Mouse (Mus musculus): ENCODE data around the gene Hist1h3d. TPM values are rescaled to one million over a fixed set of nuclear protein-coding genes. Genes with fewer than 3 reads are reported as not detected.
"Not testable (repeated sequence)": the region's sequence is repeated elsewhere in the genome, so short reads cannot be mapped to it uniquely, and the experiment has no call there.

The Hist1h3d gene
- polyA plus RNA-seq, 1 experiment: 161 TPM

DNA sequence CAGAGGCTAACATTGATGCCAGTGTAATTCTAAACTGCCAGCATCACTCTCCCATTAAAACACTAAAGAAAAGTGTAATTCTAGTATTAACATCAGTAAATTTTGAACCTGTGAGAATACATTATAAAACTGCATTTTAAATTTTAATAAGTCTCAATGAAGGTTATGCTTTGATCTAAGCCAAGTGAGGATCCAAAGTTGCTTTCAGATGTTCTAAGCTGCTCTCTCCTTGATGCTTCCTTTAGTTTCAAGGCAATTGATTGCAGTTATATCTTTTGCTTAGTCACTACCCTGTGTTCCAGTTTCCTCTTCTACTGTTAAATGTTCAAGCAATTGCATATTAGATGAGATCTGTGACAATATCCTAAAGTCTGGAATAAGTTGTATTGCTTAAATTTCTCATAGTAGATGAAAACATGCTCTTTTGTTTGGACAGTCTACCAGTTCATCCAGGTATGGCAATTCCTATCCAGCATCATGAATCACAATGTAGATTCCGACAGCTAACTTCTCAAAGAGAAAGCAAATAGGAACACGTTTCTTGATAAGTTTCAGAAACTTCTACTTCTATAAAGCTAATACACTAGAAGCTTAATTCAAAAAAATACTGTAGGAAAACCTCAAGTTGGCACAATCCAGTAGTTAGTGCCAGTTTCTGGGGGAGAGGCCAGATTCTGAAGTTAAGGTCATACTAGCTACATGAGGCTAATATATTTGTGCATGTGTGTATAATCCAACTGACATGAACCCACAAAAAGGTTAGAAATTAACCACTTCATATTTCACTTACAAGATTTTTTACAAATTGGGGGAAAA lies 3.1 kb upstream of the Hist1h3d start:
- no peaks in the 10 kb centered on the region for H3K36me3 ChIP-seq (ENCODE audit: control insufficient read depth, insufficient read depth, low read length)
- DNase-seq: no peak
- H3K27ac ChIP-seq (ENCODE audit: control insufficient read depth, insufficient read depth, low read length): no peak overlapping the region
- 31% methylated on average over 2 of the region's 2 CpGs for WGBS
- peaks cover 3% of the 10 kb centered on the region for H3K4me1 ChIP-seq (replicated peaks; ENCODE audit: control insufficient read depth, insufficient read depth, low read length)
- TF ChIP-seq CTCF (IDR thresholded peaks at IDR 0.05; ENCODE audit: borderline replicate concordance, control insufficient read depth, extremely low read depth, insufficient read depth, low read length, poor library complexity) (no peak), POLR2A (IDR thresholded peaks at IDR 0.05; ENCODE audit: control insufficient read depth, extremely low read depth, insufficient read depth, low read length, poor library complexity) (no peak)
- no peak overlapping the region for H3K4me3 ChIP-seq (ENCODE audit: control insufficient read depth, insufficient read depth, low read length)
- no peaks in the 10 kb centered on the region for H3K27me3 ChIP-seq (ENCODE audit: control insufficient read depth, insufficient read depth, low read length)

DNA sequence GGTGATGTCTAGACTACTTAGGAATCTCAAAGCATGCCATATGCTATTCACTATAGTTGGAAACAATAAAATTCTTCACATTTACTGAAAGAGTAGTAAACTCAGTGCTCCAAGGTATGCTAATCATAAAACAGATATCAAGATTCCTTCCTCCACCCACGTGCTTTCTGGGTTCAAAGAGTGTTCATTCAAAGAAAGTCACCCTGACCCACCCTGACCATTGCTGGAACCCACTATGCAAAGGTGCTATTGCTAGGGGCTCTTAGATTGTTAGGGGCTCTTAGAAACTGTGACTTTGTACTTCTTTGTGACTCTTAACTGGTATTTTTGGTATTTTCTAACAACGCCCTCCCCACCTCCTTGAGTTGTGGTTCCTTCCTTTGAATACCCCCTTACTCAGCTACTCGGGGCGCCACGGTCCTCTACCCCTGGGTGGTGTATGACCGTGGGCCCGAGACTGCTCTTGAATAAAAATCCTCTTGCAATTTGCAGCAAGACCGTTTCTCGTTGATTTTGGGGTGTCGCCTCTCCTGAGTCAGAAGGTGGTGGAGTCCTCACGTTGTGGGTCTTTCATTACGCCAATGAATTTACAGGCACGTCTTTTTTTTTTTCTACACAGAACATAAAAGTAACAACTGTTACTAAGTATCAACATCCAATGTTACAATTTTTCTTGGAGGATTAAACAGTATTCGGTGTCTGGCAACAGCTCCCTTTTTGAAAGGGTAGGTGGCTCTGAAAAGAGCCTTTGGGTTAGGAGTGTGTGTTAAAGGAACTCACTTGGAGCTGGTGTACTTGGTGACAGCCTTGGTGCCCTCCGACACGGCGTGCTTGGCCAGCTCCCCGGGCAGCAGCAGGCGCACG lies 2.3 kb upstream of the Hist1h3d start:
- 5% methylated on average over 20 of the region's 20 CpGs for WGBS
- Histone ChIP-seq H3K4me3 (ENCODE audit: control insufficient read depth, insufficient read depth, low read length) (peak overlapping the region; percentile 55), H3K27ac (ENCODE audit: control insufficient read depth, insufficient read depth, low read length) (peak overlapping the region; percentile 93)
- not testable (repeated sequence) for H3K4me1 ChIP-seq (replicated peaks; ENCODE audit: control insufficient read depth, insufficient read depth, low read length); DNase-seq; H3K27me3 ChIP-seq (ENCODE audit: control insufficient read depth, insufficient read depth, low read length); H3K36me3 ChIP-seq (ENCODE audit: control insufficient read depth, insufficient read depth, low read length)

DNA sequence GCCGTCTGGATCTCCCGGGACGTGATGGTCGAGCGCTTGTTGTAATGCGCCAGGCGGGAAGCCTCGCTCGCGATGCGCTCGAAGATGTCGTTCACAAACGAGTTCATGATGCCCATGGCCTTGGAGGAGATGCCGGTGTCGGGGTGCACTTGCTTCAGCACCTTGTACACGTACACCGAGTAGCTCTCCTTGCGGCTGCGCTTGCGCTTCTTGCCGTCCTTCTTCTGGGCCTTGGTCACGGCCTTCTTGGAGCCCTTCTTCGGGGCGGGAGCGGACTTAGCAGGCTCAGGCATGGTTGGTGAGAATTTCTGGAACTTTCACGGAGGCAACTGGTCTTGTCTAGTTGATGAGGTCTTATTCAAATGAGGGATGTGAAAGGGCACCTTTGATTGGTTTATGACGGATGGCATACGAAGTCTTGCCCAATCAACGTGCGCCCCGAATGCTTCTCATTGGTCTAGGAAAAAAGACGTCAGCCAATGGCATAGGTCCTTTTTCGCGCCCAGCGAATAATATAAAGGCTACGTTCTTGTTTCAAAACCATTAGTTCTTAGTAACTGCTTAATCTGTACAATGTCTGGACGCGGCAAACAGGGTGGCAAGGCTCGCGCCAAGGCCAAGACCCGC lies 1.6 kb upstream of the Hist1h3d start, which contains the start of the genes Hist1h2bf and Hist1h2ad:
Hist1h2bf (minus strand) TSS at position 299 of the 627 bp plus-strand sequence.
Hist1h2ad (plus strand) TSS at position 484 of the 627 bp plus-strand sequence.
- peak; percentile 89 for DNase-seq
- Histone ChIP-seq H3K27ac (ENCODE audit: control insufficient read depth, insufficient read depth, low read length) (peak within 1 kb of the TSS; percentile 94), H3K4me3 (ENCODE audit: control insufficient read depth, insufficient read depth, low read length) (peak within 1 kb of the TSS; percentile 55)
- H3K27me3 ChIP-seq (ENCODE audit: control insufficient read depth, insufficient read depth, low read length); H3K36me3 ChIP-seq (ENCODE audit: control insufficient read depth, insufficient read depth, low read length); H3K4me1 ChIP-seq (replicated peaks; ENCODE audit: control insufficient read depth, insufficient read depth, low read length): not testable (repeated sequence)
- 0% methylated on average over 40 of the region's 42 CpGs for WGBS
- TF ChIP-seq POLR2A (IDR thresholded peaks at IDR 0.05; ENCODE audit: control insufficient read depth, extremely low read depth, insufficient read depth, low read length, poor library complexity): peak; percentile 24; the same call in 1 of the 2 replicates

DNA sequence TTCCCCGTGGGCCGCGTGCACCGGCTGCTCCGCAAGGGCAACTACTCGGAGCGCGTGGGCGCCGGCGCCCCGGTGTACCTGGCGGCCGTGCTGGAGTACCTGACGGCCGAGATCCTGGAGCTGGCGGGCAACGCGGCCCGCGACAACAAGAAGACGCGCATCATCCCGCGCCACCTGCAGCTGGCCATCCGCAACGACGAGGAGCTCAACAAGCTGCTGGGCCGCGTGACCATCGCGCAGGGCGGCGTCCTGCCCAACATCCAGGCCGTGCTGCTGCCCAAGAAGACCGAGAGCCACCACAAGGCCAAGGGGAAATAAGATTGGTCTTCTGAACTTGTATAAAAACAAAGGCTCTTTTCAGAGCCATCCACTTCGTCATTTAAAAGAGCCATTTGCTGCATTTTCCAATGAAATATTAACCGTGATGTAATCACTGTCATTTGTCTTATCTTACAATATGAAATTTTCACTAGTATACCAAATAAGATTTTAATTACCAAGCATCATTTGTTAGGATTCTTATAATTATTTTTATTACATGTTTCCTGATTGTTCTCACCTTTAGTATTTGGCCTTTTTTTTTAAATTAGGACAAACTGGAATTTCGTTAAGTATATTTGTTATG lies 905 bp upstream of the Hist1h3d start:
- not testable (repeated sequence) for DNase-seq; H3K27me3 ChIP-seq (ENCODE audit: control insufficient read depth, insufficient read depth, low read length); H3K36me3 ChIP-seq (ENCODE audit: control insufficient read depth, insufficient read depth, low read length); H3K4me1 ChIP-seq (replicated peaks; ENCODE audit: control insufficient read depth, insufficient read depth, low read length)
- WGBS: under 1% methylated on average over 13 of the region's 39 CpGs
- Histone ChIP-seq H3K4me3 (ENCODE audit: control insufficient read depth, insufficient read depth, low read length) (peak overlapping the region; percentile 47), H3K27ac (ENCODE audit: control insufficient read depth, insufficient read depth, low read length) (peak overlapping the region; percentile 94)

DNA sequence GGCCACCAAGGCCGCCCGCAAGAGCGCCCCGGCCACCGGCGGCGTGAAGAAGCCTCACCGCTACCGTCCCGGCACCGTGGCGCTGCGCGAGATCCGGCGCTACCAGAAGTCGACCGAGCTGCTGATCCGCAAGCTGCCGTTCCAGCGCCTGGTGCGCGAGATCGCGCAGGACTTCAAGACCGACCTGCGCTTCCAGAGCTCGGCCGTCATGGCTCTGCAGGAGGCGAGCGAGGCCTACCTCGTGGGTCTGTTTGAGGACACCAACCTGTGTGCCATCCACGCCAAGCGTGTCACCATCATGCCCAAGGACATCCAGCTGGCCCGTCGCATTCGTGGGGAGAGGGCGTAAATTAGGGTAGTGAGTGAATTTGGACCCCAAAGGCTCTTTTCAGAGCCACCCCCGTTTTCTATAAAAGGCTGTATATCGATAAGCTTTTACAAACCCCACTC lies 326 bp downstream of the Hist1h3d start:
- WGBS: 1% methylated on average over 17 of the region's 40 CpGs
- peak overlapping the region; percentile 43 for H3K4me3 ChIP-seq (ENCODE audit: control insufficient read depth, insufficient read depth, low read length)
- H3K27me3 ChIP-seq (ENCODE audit: control insufficient read depth, insufficient read depth, low read length); H3K36me3 ChIP-seq (ENCODE audit: control insufficient read depth, insufficient read depth, low read length); DNase-seq; H3K4me1 ChIP-seq (replicated peaks; ENCODE audit: control insufficient read depth, insufficient read depth, low read length): not testable (repeated sequence)
- H3K27ac ChIP-seq (ENCODE audit: control insufficient read depth, insufficient read depth, low read length): peak overlapping the region; percentile 49

DNA sequence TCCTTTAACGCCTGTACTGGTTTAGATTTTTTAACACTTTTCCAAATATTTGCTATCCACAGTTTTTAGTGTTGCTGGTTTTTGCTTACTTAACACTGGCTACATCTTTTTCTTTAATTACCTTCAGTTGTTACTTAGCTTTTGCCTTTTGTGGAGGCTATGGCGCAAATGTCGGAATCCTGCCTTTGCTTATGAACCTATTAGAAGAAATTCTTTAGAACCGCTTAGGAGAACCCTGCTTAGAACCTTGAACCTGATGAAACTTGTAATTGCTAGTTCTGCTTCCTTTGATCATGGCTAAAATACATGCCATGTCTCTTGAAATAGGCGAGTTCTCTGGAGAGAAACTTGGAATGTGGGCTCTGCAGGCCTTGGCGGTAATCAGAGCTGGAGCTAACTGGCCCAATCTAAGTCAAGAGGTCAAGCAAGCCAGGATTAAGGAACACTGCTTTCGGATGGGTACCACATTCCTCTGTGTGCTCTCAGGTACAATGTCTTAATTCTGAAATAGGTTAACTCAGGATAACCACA lies 853 bp downstream of the Hist1h3d start:
- Histone ChIP-seq H3K36me3 (ENCODE audit: control insufficient read depth, insufficient read depth, low read length) (no peaks in the 10 kb centered on the region), H3K27me3 (ENCODE audit: control insufficient read depth, insufficient read depth, low read length) (no peaks in the 10 kb centered on the region), H3K4me3 (ENCODE audit: control insufficient read depth, insufficient read depth, low read length) (no peak overlapping the region), H3K4me1 (replicated peaks; ENCODE audit: control insufficient read depth, insufficient read depth, low read length) (peaks cover 3% of the 10 kb centered on the region), H3K27ac (ENCODE audit: control insufficient read depth, insufficient read depth, low read length) (no peak overlapping the region; the same call in 1 of the 2 replicates)
- TF ChIP-seq CTCF (IDR thresholded peaks at IDR 0.05; ENCODE audit: borderline replicate concordance, control insufficient read depth, extremely low read depth, insufficient read depth, low read length, poor library complexity): no peak
- TF ChIP-seq POLR2A (IDR thresholded peaks at IDR 0.05; ENCODE audit: control insufficient read depth, extremely low read depth, insufficient read depth, low read length, poor library complexity): no peak
- DNase-seq: no peak
- 53% methylated on average over 7 of the region's 7 CpGs for WGBS
